Mouse (Mus musculus) thymus, adult 2 months (tissue): ENCODE results near the gene Gabarapl1.

Source experiments
- CTCF ChIP-seq: fragments of 200-500 bp; IDR thresholded peaks from 2 replicates; pipeline ENCODE4 v1.5.1; 2012; ENCODE audit warnings: mild to moderate bottlenecking, control low read depth, low read length, moderate library complexity, borderline replicate concordance; ENCODE audit not compliant: control insufficient read depth, poor library complexity, insufficient read depth; ENCODE audit errors: extremely low read depth
- POLR2A ChIP-seq: fragments of 200-500 bp; IDR thresholded peaks from 2 replicates; pipeline ENCODE4 v1.6.1; 2012; ENCODE audit warnings: mild to moderate bottlenecking, low read length, control low read depth, moderate library complexity; ENCODE audit not compliant: control insufficient read depth, poor library complexity, insufficient read depth; ENCODE audit errors: extremely low read depth

- no peak for TF ChIP-seq CTCF
- TF ChIP-seq POLR2A, result no peak
Observed at GRCm38 (mm10) chr6:129542540-129542939, 9.6 kb downstream of the Gabarapl1 start.
